Mouse (Mus musculus) ovary, postnatal 14 days (tissue): ENCODE measurements around the gene Plcd1.

ENCODE experiments used
- DNase-seq: peaks from one replicate; pipeline ENCODE4 v3.0.0; 2022; ENCODE audit warnings: low spot score

Plcd1 gene

DNA sequence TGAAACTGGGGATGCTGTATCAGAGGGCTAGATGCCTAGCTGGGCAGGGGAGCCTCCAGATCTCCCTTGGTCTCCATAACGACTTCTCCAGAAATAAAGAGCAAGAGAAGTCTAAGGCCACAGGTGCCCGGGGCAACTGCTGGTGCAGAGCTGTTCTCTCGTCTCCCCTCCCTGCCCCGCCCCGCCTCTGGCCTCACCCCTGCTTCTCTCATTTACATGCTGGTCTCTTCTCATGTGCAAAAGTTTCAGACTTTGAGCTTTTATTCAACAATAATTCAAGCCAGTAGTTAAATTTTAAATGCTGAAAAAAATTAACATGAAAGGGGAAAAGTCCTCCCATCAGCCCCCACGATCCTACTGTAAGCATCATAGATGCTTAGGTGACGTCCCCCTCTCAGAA lies 71.6 kb downstream of the Plcd1 start:
- no peak for DNase-seq
